8 mouse cellular contexts compared by ENCODE assay signal in the genomic region with DNA sequence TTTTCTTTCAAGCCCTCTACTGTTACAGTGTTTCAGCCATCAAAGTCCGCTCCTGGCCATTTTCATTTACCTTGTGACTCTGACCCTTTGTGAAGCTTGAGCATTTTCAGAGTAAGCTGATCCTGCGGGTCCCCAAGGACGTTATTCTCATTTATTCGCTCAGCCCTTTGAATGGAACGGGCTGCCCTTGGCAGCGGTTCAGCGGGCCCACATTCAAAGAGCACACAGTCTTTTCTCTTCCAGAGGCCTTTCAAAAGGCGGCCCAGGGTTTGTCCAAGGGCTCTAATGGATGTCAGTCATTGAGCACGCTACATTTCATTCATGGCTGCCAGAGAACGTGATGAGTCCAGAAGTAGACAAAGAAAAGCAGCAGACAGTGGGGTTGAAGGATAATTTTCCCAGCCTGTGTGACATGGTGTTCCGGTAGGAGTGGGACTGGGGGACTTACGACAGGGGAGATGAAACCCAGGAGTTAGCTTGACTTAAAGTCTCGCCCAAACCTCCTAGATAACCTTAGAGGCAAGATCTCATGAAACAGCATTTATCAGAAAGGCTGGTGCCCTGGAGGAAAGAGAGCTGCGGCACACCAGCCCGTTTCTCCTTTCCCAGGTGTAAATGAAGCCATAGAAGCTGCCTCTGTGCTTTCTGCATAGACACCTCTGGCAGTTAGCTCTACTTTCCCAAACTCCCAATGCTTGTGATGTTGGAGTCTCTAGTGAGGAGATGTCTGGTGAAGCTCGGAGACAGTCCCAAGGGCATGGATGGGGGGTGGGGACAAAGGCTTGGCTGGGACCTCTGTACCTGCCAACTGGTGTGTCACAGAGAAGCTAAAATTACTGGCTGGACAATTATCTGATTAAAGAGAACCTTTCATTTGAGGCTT.
A peak's percentile ranks its signal among the peaks of the same experiment; 100 is the strongest.
DNase-seq lines count a peak whose midpoint lies in the region; ATAC-seq lines count a peak whose summit lies in the region.

No protein-coding gene starts in this region.

- DNase-seq in kidney, postnatal 4 days, result peak; percentile 32 to 45
- DNase-seq in kidney, postnatal 10 days, result no peak
- DNase-seq in left cerebral cortex, postnatal 4 days, result peak; percentile 83
- peak; percentile 21 for DNase-seq in right cerebral cortex, adult 18-20 months
- no peak for DNase-seq in urinary bladder, adult 2 months (ENCODE audit: low spot score)
- DNase-seq in kidney, adult 9 months, result no peak

- H3K27me3 ChIP-seq in forebrain, embryonic 16.5 days (replicated peaks; ENCODE audit: control insufficient read depth, insufficient read depth, low read length), result no peaks in the 10 kb centered on the region

- peak overlapping the region; percentile 24; the same call in 1 of the 2 replicates for H3K9ac ChIP-seq in forebrain, embryonic 16.5 days (replicated peaks; ENCODE audit: low read depth, low read length)

- no peaks in the 10 kb centered on the region for H3K36me3 ChIP-seq in forebrain, embryonic 16.5 days (ENCODE audit: control insufficient read depth, insufficient read depth)

- H3K4me3 ChIP-seq in forebrain, embryonic 16.5 days (replicated peaks; ENCODE audit: low read length), result 0 out of 2 replicates have a peak overlapping the region, but pooled peaks have one; percentile 8

- H3K9me3 ChIP-seq in forebrain, embryonic 16.5 days (ENCODE audit: control insufficient read depth, low read length), result no peaks in the 10 kb centered on the region

- 4% methylated on average over 16 of the region's 16 CpGs for WGBS in forebrain, embryonic 16.5 days

- intact Hi-C loops in left cerebral cortex, postnatal 4 days (cut with DNase I), result no loop called here

- H3K4me1 ChIP-seq in forebrain, embryonic 16.5 days (replicated peaks; ENCODE audit: control insufficient read depth, insufficient read depth, low read length), result peaks cover 13% of the 10 kb centered on the region

- peak overlapping the region; percentile 68 for H3K27ac ChIP-seq in forebrain, embryonic 16.5 days (ENCODE audit: low read length)

- ATAC-seq in forebrain, embryonic 16.5 days, result peak; percentile 95
- ATAC-seq in megakaryocyte, adult 5-6 weeks (ENCODE audit: poor library complexity, severe bottlenecking), result no peak

- peak overlapping the region; percentile 40 for H3K4me2 ChIP-seq in forebrain, embryonic 16.5 days (ENCODE audit: low read length)

Comparison
In these comparisons a context has a peak if more than half of its experiments do, and no peak if none do; other contexts are left out.
1. DNase-seq: peak in kidney, postnatal 4 days (2 of 2), left cerebral cortex, postnatal 4 days (single experiment) and right cerebral cortex, adult 18-20 months (single experiment); none in kidney, postnatal 10 days (single experiment), urinary bladder, adult 2 months (single experiment) and kidney, adult 9 months (single experiment).